In the genomic region with DNA sequence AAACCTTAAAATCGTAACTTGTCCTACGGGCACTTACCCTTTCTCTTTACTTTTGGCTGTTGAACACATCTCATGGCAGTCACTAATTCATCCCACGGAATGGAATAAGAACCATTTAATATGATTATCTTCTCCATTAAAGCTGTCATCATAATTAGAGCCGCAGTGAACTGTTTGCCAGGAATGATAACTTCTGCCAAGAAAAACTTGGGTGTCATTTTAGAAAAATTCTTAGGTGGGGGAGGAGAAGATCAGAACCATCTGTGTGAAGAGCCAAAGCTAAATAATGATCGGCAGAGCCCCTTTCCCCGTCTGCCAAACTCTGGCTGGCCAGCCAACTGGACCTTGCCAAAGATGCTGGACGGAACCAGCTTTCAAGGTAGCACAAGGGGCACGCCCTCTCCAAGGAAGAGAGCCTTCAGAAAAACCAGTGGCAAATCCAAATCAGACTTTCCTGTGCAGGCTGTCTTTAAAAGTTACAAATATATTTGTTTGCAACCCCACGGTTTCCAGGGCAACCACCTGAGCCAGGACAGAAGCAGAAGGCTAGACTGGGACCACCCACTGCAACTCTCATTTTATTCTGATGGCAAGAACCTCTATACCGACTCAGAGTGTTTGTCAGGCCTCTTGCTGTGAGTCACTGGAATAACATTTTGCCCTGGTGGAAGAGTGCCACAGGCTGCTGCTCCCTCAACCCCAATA, we compare ENCODE assay signal across 11 mouse cellular contexts.
DNase-seq lines count a peak whose midpoint lies in the region; ATAC-seq and TF ChIP-seq lines count a peak whose summit lies in the region.
"Had no signal": no experiment of that assay in that cellular context is flagged by ENCODE, and none has a peak within 500 bp of the region (broad histone marks: within the 10 kb centered on the region; RNA-seq: fewer than 3 reads in every experiment).

No protein-coding gene starts in this region.

- no peak for TF ChIP-seq CTCF in stomach, postnatal 0 days (IDR thresholded peaks at IDR 0.05; ENCODE audit: low read depth)

- 69% methylated on average over 10 of the region's 10 CpGs for WGBS in heart, embryonic 11.5 days (ENCODE audit: insufficient replicate concordance)
- 76% methylated on average over 10 of the region's 10 CpGs for WGBS in embryonic facial prominence, embryonic 10.5 days
- WGBS in stomach, postnatal 0 days = 63% methylated on average over 10 of the region's 10 CpGs

- no peak overlapping the region for H3K4me3 ChIP-seq in heart, embryonic 11.5 days (ENCODE audit: low read depth, low read length)
- no peak overlapping the region for H3K4me3 ChIP-seq in embryonic facial prominence, embryonic 10.5 days
- no peak overlapping the region for H3K4me3 ChIP-seq in stomach, postnatal 0 days (ENCODE audit: low read depth, low read length)
- H3K4me3 ChIP-seq: embryonic facial prominence, embryonic 15.5 days; midbrain, embryonic 12.5 days had no signal

- no peaks in the 10 kb centered on the region for H3K36me3 ChIP-seq in heart, embryonic 11.5 days (ENCODE audit: control insufficient read depth, insufficient read depth, low read length)
- no peaks in the 10 kb centered on the region for H3K36me3 ChIP-seq in embryonic facial prominence, embryonic 10.5 days (replicated peaks)
- H3K36me3 ChIP-seq in stomach, postnatal 0 days (ENCODE audit: control insufficient read depth, insufficient read depth, low read length) = no peaks in the 10 kb centered on the region
- H3K36me3 ChIP-seq: embryonic facial prominence, embryonic 15.5 days; midbrain, embryonic 12.5 days had no signal

- no peak overlapping the region for H3K9ac ChIP-seq in heart, embryonic 11.5 days (ENCODE audit: low read depth, low read length)
- no peak overlapping the region for H3K9ac ChIP-seq in stomach, postnatal 0 days (ENCODE audit: low read length)
- H3K9ac ChIP-seq: embryonic facial prominence, embryonic 15.5 days; midbrain, embryonic 12.5 days had no signal

- ATAC-seq in heart, embryonic 11.5 days (replicated peaks; ENCODE audit: insufficient number of reproducible peaks, low FRiP score, low TSS enrichment) = no peak
- no peak for ATAC-seq in stomach, postnatal 0 days (ENCODE audit: low FRiP score, low TSS enrichment)

- peak; percentile 45 to 54 for DNase-seq in heart, adult 18-20 months
- peak; percentile 8 for DNase-seq in MN1 (ENCODE audit: low spot score)
- peak; percentile 25 for DNase-seq in embryonic facial prominence, embryonic 10.5 days (ENCODE audit: low spot score)
- peak; percentile 47 for DNase-seq in heart, postnatal 4 days
- DNase-seq in spleen, postnatal 36 days (ENCODE audit: low spot score in 2 of 2) = no peak
- no peak for DNase-seq in stomach, postnatal 0 days (ENCODE audit: low spot score)
- no peak for DNase-seq in T-cell, adult 2 months (ENCODE audit: low spot score)
- DNase-seq: kidney, postnatal 14 days had no signal

- H3K27me3 ChIP-seq in heart, embryonic 11.5 days (ENCODE audit: control insufficient read depth, insufficient read depth, low read length) = no peaks in the 10 kb centered on the region
- H3K27me3 ChIP-seq in embryonic facial prominence, embryonic 10.5 days (replicated peaks; ENCODE audit: low read depth, poor library complexity, severe bottlenecking) = no peaks in the 10 kb centered on the region
- H3K27me3 ChIP-seq in stomach, postnatal 0 days (ENCODE audit: control insufficient read depth, insufficient read depth, low read length) = no peaks in the 10 kb centered on the region
- H3K27me3 ChIP-seq: embryonic facial prominence, embryonic 15.5 days; midbrain, embryonic 12.5 days had no signal

- H3K27ac ChIP-seq in heart, embryonic 11.5 days (ENCODE audit: low read depth, low read length) = no peak overlapping the region
- H3K27ac ChIP-seq in embryonic facial prominence, embryonic 10.5 days (replicated peaks) = no peak overlapping the region
- no peak overlapping the region for H3K27ac ChIP-seq in stomach, postnatal 0 days (replicated peaks)
- H3K27ac ChIP-seq: embryonic facial prominence, embryonic 15.5 days; midbrain, embryonic 12.5 days had no signal

- H3K4me2 ChIP-seq in heart, embryonic 11.5 days = no peak overlapping the region
- H3K4me2 ChIP-seq in stomach, postnatal 0 days (replicated peaks; ENCODE audit: low read depth) = no peak overlapping the region
- H3K4me2 ChIP-seq: embryonic facial prominence, embryonic 15.5 days; midbrain, embryonic 12.5 days had no signal

- no peaks in the 10 kb centered on the region for H3K4me1 ChIP-seq in heart, embryonic 11.5 days (ENCODE audit: control insufficient read depth, insufficient read depth, low read length)
- H3K4me1 ChIP-seq in embryonic facial prominence, embryonic 10.5 days = peaks cover 13% of the 10 kb centered on the region
- H3K4me1 ChIP-seq in stomach, postnatal 0 days (replicated peaks; ENCODE audit: control insufficient read depth, insufficient read depth) = no peaks in the 10 kb centered on the region

- no peaks in the 10 kb centered on the region for H3K9me3 ChIP-seq in heart, embryonic 11.5 days (replicated peaks; ENCODE audit: control insufficient read depth, low read length)
- H3K9me3 ChIP-seq in embryonic facial prominence, embryonic 10.5 days = no peaks in the 10 kb centered on the region
- H3K9me3 ChIP-seq in stomach, postnatal 0 days (ENCODE audit: control insufficient read depth, low read length) = no peaks in the 10 kb centered on the region
- H3K9me3 ChIP-seq: embryonic facial prominence, embryonic 15.5 days; midbrain, embryonic 12.5 days had no signal

- TF ChIP-seq EP300 in stomach, postnatal 0 days (optimal IDR thresholded peaks at IDR 0.05) = no peak

Comparison
In these comparisons a context has a peak if more than half of its experiments do, and no peak if none do; other contexts are left out.
1. DNase-seq: peak in heart, adult 18-20 months (2 of 2), MN1 (single experiment), embryonic facial prominence, embryonic 10.5 days (single experiment) and heart, postnatal 4 days (single experiment); none in spleen, postnatal 36 days (0 of 2), stomach, postnatal 0 days (single experiment) and T-cell, adult 2 months (single experiment).